Mouse (Mus musculus): Measurements from ENCODE around the gene Zic1. TPM values are rescaled to one million over a fixed set of nuclear protein-coding genes. Genes with fewer than 3 reads are reported as not detected.

The Zic1 gene
- polyA plus RNA-seq, 1 experiment: not detected

- TF ChIP-seq GATA1 (IDR thresholded peaks at IDR 0.05; ENCODE audit: low read length): no peak
Observed at GRCm38 (mm10) chr9:91386891-91387739, 21.5 kb upstream of the Zic1 start.

- TF ChIP-seq GATA1 (IDR thresholded peaks at IDR 0.05; ENCODE audit: low read length): no peak
Observed at GRCm38 (mm10) chr9:91386502-91386890, 20.9 kb upstream of the Zic1 start.

DNA sequence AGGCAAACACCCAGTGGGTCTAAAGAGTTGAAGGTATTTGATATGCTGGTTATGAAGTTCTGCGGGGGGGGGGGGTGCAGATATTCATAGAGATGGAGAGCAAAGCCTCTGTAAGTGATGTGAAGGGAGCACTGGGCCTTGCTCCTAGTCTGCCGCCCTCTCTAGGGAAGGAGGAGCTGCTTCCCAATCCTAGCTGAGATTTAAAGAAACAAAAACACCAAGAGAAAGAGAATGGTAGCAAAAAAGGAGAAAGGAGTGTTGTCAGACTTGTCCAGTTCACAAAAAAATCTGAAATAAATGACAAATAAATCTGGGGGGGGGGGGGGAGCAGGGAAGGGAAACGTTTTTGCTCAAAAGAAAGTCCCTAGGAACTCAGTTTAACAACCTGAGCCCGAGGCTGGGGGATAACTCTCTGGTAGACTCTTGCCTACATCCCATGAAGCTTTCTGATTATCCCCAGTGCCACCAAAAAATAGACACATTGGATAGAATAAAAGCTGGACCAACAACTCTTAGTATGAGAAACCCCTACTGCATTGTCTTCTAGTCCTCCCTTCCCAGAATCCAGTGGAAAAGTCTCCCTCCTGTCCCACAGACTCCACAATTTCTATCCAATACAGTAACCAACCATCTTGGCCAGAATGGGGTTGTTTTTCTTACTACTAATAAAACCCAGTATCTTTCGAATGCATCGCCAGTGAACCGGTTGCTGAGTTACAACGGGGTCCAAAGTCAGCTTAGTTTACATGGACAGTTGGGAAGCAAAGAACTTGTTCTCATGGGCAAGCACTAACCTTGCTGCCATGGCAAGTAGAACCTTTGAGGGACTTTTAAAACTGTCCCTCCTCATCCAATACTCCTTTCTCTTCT lies 20.2 kb upstream of the Zic1 start:
- TF ChIP-seq GATA1 (IDR thresholded peaks at IDR 0.05; ENCODE audit: low read length): no peak

DNA sequence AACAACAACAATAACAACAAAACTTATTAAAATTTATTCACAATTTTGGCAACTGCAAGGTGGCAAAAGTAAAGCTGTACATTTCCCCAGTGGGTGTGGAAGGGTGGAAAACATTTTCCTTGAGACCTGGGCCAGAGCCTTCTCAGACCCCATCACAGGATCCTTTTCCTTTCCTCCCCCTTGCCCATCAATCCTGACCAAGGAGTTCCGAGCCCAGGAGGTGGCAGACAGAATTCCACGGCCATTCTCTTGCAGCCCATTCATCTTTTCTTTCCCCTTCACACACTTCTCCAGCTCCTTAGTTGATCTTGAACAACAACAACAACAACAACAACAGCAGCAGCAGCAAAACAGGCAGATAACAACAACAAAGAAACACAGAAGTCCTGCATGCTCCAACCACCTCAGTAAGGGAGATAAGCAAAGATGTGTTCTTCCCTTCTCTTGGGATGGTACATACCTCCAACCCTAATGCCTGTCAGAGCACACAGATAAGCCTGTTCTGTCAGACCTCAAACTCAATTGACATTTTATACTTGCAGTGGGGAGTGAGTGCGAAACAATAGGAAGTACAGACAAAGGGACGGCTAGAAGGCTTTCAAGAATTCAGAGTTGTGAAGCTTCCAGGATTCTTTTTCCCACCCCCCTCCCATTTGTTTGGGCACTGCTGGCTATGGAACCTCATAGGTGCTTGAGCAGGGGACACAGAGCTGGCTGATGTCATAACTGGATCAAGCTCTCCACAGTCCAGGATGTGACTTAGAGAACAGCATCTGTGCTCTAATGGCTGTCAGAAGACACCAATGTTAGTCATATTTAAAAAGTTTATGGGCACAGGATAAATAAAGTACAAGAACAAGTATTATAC lies 19.3 kb upstream of the Zic1 start:
- no peak for TF ChIP-seq GATA1 (IDR thresholded peaks at IDR 0.05; ENCODE audit: low read length)

DNA sequence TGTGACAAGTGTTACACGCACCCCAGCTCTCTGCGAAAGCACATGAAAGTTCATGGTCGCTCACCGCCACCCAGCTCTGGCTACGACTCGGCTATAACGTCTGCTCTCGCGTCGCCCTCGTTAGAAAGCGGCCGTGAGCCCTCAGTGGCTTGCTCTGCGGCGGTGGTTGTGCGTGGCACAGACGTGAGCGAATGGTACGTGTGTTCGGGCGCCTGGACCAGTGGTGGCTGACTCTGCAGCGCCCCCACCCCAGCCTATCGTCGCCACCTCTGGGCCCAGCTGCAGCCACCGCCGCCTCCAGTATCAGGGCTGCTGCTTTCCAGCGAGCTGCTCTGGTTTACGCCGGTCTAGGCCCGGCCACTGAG lies 18.5 kb upstream of the Zic1 start:
- no peak for TF ChIP-seq GATA1 (IDR thresholded peaks at IDR 0.05; ENCODE audit: low read length)

- no peak for TF ChIP-seq GATA1 (IDR thresholded peaks at IDR 0.05; ENCODE audit: low read length)
Observed at GRCm38 (mm10) chr9:91383441-91384135, 18.0 kb upstream of the Zic1 start.

DNA sequence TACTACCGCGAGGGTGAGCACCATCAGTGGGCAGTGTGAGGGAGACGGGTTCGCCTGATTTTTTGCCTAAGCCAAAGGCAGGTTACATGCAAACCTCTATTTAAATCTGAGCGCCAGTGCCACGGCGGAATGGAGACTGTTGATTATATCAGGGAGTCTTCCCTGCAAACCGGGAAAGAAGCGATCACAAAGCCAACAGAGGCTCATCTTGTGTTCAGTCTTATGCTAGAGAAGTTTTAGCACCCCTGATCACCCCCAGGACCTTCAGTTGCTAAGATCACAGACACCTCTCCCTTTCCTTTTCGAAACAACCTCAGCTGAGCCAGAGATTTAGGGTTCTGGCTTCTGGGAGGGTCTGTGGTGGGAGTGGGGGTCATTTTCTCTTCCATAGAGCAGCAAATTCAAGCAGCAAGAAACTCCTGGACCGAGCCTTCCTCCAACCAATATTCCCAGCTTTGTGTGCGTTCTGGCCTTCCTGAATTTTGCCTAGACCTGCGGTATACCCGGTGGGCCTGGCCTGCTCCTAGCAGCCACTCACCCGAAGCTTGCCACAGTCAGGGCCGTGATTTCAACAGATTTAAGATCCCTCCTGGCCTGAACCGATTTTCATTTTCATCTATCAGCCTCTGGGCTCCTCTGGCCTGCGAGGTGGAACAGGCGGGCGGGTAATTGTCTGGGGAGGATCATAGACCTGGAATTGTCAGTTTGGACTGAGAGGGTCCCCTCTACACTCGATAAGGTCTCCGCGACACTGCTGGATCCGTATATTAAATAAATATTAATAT lies 17.1 kb upstream of the Zic1 start:
- no peak for TF ChIP-seq GATA1 (IDR thresholded peaks at IDR 0.05; ENCODE audit: low read length)

DNA sequence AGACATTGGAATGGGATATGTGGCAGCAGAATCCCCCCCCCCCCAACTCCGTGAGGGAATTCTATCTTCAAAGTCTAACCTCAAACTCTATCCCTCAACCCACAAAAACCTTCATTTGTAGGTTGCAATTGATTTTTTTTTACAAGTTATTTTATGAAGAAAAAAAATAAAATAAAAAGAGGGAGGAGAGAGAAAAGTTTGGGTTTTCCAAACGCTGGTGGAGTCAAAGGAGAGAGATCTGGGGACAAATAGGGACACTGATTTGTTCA lies 16.4 kb upstream of the Zic1 start:
- no peak for TF ChIP-seq GATA1 (IDR thresholded peaks at IDR 0.05; ENCODE audit: low read length)

- no peak for TF ChIP-seq GATA1 (IDR thresholded peaks at IDR 0.05; ENCODE audit: low read length)
Observed at GRCm38 (mm10) chr9:91381284-91382110, 15.9 kb upstream of the Zic1 start.

DNA sequence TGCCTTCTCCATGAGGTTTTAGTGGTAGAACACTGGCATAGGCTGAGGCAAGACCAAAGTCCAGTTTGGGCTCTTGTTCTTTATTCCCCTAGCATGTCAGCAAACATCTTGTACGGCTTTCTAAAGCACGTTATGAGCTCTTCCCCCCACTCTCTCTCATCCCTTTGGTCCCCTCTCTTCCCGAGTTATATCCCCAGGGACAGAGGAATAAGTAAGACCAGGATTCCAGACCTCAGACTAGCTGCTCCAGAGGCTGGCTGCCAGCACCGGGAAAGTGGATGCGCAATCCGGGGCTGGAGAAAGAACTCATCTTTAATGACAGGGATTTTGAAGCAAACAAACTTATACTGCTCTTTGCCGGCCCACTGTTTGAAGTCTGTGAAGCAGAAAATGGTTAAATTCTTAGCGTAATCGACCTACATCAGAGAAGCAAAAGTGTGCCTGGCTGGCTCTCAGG lies 14.9 kb upstream of the Zic1 start:
- no peak for TF ChIP-seq GATA1 (IDR thresholded peaks at IDR 0.05; ENCODE audit: low read length)

DNA sequence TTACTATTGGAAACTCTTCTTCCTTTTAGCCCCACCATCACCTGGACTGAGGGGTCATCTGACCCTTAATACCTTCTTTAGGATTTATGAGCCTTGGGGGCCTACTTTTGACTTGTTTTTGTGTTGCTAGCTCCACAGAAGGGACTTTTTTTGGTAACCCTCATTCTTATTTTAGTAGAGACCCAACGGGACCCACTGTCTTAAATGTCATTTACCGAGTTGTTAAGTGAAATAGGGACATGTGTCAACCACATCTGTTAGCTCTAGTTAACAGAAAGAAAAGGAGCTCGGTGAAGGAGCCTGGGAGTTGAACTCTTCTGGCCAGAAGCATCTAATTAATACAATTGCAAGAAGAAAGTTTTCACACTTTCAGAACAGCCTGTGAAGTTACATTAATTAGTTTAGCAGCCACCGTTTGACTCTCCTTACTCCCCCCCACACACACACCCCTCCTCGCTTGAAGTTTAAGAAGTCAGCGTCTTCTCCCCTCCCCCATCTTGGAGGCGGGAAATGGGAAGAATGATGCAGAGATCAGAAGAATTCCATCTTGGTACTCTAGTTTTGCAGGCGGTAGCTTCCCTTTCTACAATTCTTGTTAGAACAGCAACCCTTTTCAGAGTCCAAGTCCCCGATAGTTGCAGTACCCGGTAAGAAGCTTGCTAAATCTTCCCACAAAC lies 14.3 kb upstream of the Zic1 start:
- no peak for TF ChIP-seq GATA1 (IDR thresholded peaks at IDR 0.05; ENCODE audit: low read length)

- TF ChIP-seq GATA1 (IDR thresholded peaks at IDR 0.05; ENCODE audit: low read length): no peak
Observed at GRCm38 (mm10) chr9:91379300-91379635, 13.7 kb upstream of the Zic1 start.
